In genomic region chr3:96662731-96663316, GRCm38 (mm10) we compare ENCODE assay signal across 10 mouse cellular contexts. TPM values are rescaled to one million over a fixed set of nuclear protein-coding genes. Genes with fewer than 3 reads are reported as not detected.
DNase-seq lines count a peak whose midpoint lies in the region; ATAC-seq lines count a peak whose summit lies in the region.
"Had no signal": no experiment of that assay in that cellular context is flagged by ENCODE, and none has a peak within 500 bp of the region (broad histone marks: within the 10 kb centered on the region; RNA-seq: fewer than 3 reads in every experiment).

No protein-coding gene starts in this region.

- WGBS in heart, embryonic 13.5 days, result 42% methylated on average over 8 of the region's 8 CpGs
- WGBS in forebrain, embryonic 14.5 days, result 44% methylated on average over 8 of the region's 8 CpGs
- WGBS in midbrain, embryonic 14.5 days, result 57% methylated on average over 8 of the region's 8 CpGs

- H3K4me2 ChIP-seq in heart, embryonic 13.5 days, result peak overlapping the region; percentile 71
- peak overlapping the region; percentile 50 for H3K4me2 ChIP-seq in forebrain, embryonic 14.5 days (ENCODE audit: low read length)
- peak overlapping the region; percentile 59 for H3K4me2 ChIP-seq in midbrain, embryonic 14.5 days (ENCODE audit: low read length)

- no peaks in the 10 kb centered on the region for H3K36me3 ChIP-seq in heart, embryonic 13.5 days
- H3K36me3 ChIP-seq in forebrain, embryonic 14.5 days (ENCODE audit: control insufficient read depth, insufficient read depth, low read length), result no peaks in the 10 kb centered on the region
- H3K36me3 ChIP-seq in midbrain, embryonic 14.5 days (ENCODE audit: control insufficient read depth, insufficient read depth, low read length), result no peaks in the 10 kb centered on the region
- H3K36me3 ChIP-seq: G1E had no signal

- H3K27me3 ChIP-seq in heart, embryonic 13.5 days (replicated peaks), result peaks cover 4% of the 10 kb centered on the region; the same call in 1 of the 2 replicates
- H3K27me3 ChIP-seq in forebrain, embryonic 14.5 days (replicated peaks; ENCODE audit: control insufficient read depth, insufficient read depth, low read length), result no peaks in the 10 kb centered on the region
- no peaks in the 10 kb centered on the region for H3K27me3 ChIP-seq in midbrain, embryonic 14.5 days (ENCODE audit: control insufficient read depth, insufficient read depth, low read length)

- intact Hi-C loops in heart, postnatal 36 days (cut with DNase I), result loop anchor here (1.0 kb wide), 1 partner anchor 116 kb away; no protein-coding TSS in a partner anchor

- peaks cover 8% of the 10 kb centered on the region for H3K4me1 ChIP-seq in heart, embryonic 13.5 days
- no peaks in the 10 kb centered on the region for H3K4me1 ChIP-seq in forebrain, embryonic 14.5 days (ENCODE audit: control insufficient read depth, insufficient read depth, low read length)
- no peaks in the 10 kb centered on the region; the same call in 1 of the 2 replicates for H3K4me1 ChIP-seq in midbrain, embryonic 14.5 days (ENCODE audit: control insufficient read depth, insufficient read depth, low read length)

- no peak overlapping the region for H3K4me3 ChIP-seq in heart, embryonic 13.5 days
- no peak overlapping the region for H3K4me3 ChIP-seq in forebrain, embryonic 14.5 days (ENCODE audit: low read depth, low read length)
- H3K4me3 ChIP-seq in midbrain, embryonic 14.5 days (replicated peaks; ENCODE audit: low read depth, low read length), result peak overlapping the region; percentile 32

- no peaks in the 10 kb centered on the region for H3K9me3 ChIP-seq in heart, embryonic 13.5 days
- no peaks in the 10 kb centered on the region for H3K9me3 ChIP-seq in forebrain, embryonic 14.5 days (replicated peaks; ENCODE audit: control insufficient read depth, low read length)
- no peaks in the 10 kb centered on the region for H3K9me3 ChIP-seq in midbrain, embryonic 14.5 days (ENCODE audit: control insufficient read depth, low read length)
- H3K9me3 ChIP-seq: G1E had no signal

- no peak for DNase-seq in heart, postnatal 36 days
- peak; percentile 58 for DNase-seq in NIH3T3 (ENCODE audit: low read depth)
- peak; percentile 12 for DNase-seq in forebrain, embryonic 14.5 days (ENCODE audit: low spot score)
- DNase-seq in midbrain, embryonic 14.5 days, result peak; percentile 29
- no peak for DNase-seq in thymus, postnatal 36 days
- no peak for DNase-seq in spleen, postnatal 4 days (ENCODE audit: low spot score in 2 of 2)
- DNase-seq in gastrocnemius, postnatal 4 days (ENCODE audit: low spot score in 2 of 2), result no peak

- ATAC-seq in heart, embryonic 13.5 days (ENCODE audit: extremely low read depth, insufficient number of reproducible peaks, low FRiP score, low TSS enrichment), result no peak
- no peak for ATAC-seq in forebrain, embryonic 14.5 days
- ATAC-seq in midbrain, embryonic 14.5 days (ENCODE audit: low FRiP score, low TSS enrichment), result no peak

- H3K27ac ChIP-seq in heart, embryonic 13.5 days (replicated peaks), result peak overlapping the region; percentile 9; the same call in 1 of the 2 replicates
- H3K27ac ChIP-seq in forebrain, embryonic 14.5 days (ENCODE audit: low read depth, low read length), result no peak overlapping the region
- H3K27ac ChIP-seq in midbrain, embryonic 14.5 days (replicated peaks; ENCODE audit: low read depth, low read length), result peak overlapping the region; percentile 16

- H3K9ac ChIP-seq in heart, embryonic 13.5 days, result peak overlapping the region; percentile 24; the same call in 1 of the 2 replicates
- peak overlapping the region; percentile 40 for H3K9ac ChIP-seq in forebrain, embryonic 14.5 days (ENCODE audit: low read length)
- H3K9ac ChIP-seq in midbrain, embryonic 14.5 days (replicated peaks; ENCODE audit: low read length), result peak overlapping the region; percentile 42; the same call in 1 of the 2 replicates

RNA-seq across cellular contexts. Expression of gene Ankrd35, which starts 7.1 kb away (rescaled TPM):
- 0.09 and 0.33 TPM in 2 replicates for polyA plus RNA-seq in heart, embryonic 13.5 days (2015; fragmentation: Nextera tagmentation; extraction: Ambion mirVana)
- total RNA-seq in heart, postnatal 36 days (2021), result 1 to 10 TPM in 1 of 2 experiments, under 1 TPM in 1; 0.78 to 1.7 TPM
- polyA plus RNA-seq in forebrain, embryonic 14.5 days (2014; fragmentation: Nextera tagmentation; extraction: Ambion mirVana), result 1.1 and 1.9 TPM in 2 replicates
- 0.57 and 0.84 TPM in 2 replicates for polyA plus RNA-seq in midbrain, embryonic 14.5 days (2014; fragmentation: Nextera tagmentation; extraction: Ambion mirVana)
- total RNA-seq in gastrocnemius, postnatal 4 days (2021), result 1 to 10 TPM; 2.0 to 2.6 TPM
- total RNA-seq: G1E had no signal
- polyA plus RNA-seq: G1E had no signal

RNA-seq across cellular contexts. Expression of gene Itga10, which starts 17.4 kb away (rescaled TPM):
- polyA plus RNA-seq in heart, embryonic 13.5 days (2015; fragmentation: Nextera tagmentation; extraction: Ambion mirVana), result 0.82 and 1.1 TPM in 2 replicates
- total RNA-seq in heart, postnatal 36 days (2021), result under 1 TPM; 0.61 to 0.62 TPM
- polyA plus RNA-seq in forebrain, embryonic 14.5 days (2014; fragmentation: Nextera tagmentation; extraction: Ambion mirVana), result 0.38 and 0.39 TPM in 2 replicates
- 0.62 and 0.84 TPM in 2 replicates for polyA plus RNA-seq in midbrain, embryonic 14.5 days (2014; fragmentation: Nextera tagmentation; extraction: Ambion mirVana)
- total RNA-seq in gastrocnemius, postnatal 4 days (2021), result 1 to 10 TPM; 5.6 to 6.8 TPM
- polyA plus RNA-seq: inflammation-experienced regulatory T-cells, adult 6 months had no signal

RNA-seq across cellular contexts. Expression of gene Gm42957, which starts 27.6 kb away (rescaled TPM):
- polyA plus RNA-seq in heart, embryonic 13.5 days (2015; fragmentation: Nextera tagmentation; extraction: Ambion mirVana), result 0.05 and 0.14 TPM in 2 replicates
- total RNA-seq in heart, postnatal 36 days (2021), result not detected
- polyA plus RNA-seq in forebrain, embryonic 14.5 days (2014; fragmentation: Nextera tagmentation; extraction: Ambion mirVana), result 0.13 and 0.14 TPM in 2 replicates
- polyA plus RNA-seq in midbrain, embryonic 14.5 days (2014; fragmentation: Nextera tagmentation; extraction: Ambion mirVana), result 0.11 TPM in 1 of 2 replicates, not detected in the other
- total RNA-seq in gastrocnemius, postnatal 4 days (2021), result under 1 TPM; 0.31 to 0.61 TPM

RNA-seq across cellular contexts. Expression of gene Pex11b, which starts 27.6 kb away (rescaled TPM):
- polyA plus RNA-seq in heart, embryonic 13.5 days (2015; fragmentation: Nextera tagmentation; extraction: Ambion mirVana), result 35.8 and 37.3 TPM in 2 replicates
- total RNA-seq in heart, postnatal 36 days (2021), result 10 to 100 TPM; 33.5 to 36.8 TPM
- 56.6 and 64.4 TPM in 2 replicates for polyA plus RNA-seq in forebrain, embryonic 14.5 days (2014; fragmentation: Nextera tagmentation; extraction: Ambion mirVana)
- 61.3 and 61.5 TPM in 2 replicates for polyA plus RNA-seq in midbrain, embryonic 14.5 days (2014; fragmentation: Nextera tagmentation; extraction: Ambion mirVana)
- total RNA-seq in gastrocnemius, postnatal 4 days (2021), result 10 to 100 TPM; 28.8 to 30.8 TPM

RNA-seq across cellular contexts. Expression of gene Rbm8a, which starts 33.1 kb away (rescaled TPM):
- polyA plus RNA-seq in heart, embryonic 13.5 days (2015; fragmentation: Nextera tagmentation; extraction: Ambion mirVana), result 80.7 and 84.5 TPM in 2 replicates
- total RNA-seq in heart, postnatal 36 days (2021), result 10 to 100 TPM; 30.9 to 40.9 TPM
- 132 and 136 TPM in 2 replicates for polyA plus RNA-seq in forebrain, embryonic 14.5 days (2014; fragmentation: Nextera tagmentation; extraction: Ambion mirVana)
- polyA plus RNA-seq in midbrain, embryonic 14.5 days (2014; fragmentation: Nextera tagmentation; extraction: Ambion mirVana), result 125 and 139 TPM in 2 replicates
- 10 to 100 TPM; 67.3 to 77.2 TPM for total RNA-seq in gastrocnemius, postnatal 4 days (2021)

Comparison
In these comparisons a context has a peak if more than half of its experiments do, and no peak if none do; other contexts are left out.
1. DNase-seq: peak in NIH3T3 (single experiment), forebrain, embryonic 14.5 days (single experiment) and midbrain, embryonic 14.5 days (single experiment); none in heart, postnatal 36 days (0 of 2), thymus, postnatal 36 days (0 of 2), spleen, postnatal 4 days (0 of 2) and gastrocnemius, postnatal 4 days (0 of 2).
2. Peak in every context shown above with its lines, with median percentiles within 50 percentile points of each other: H3K4me2 ChIP-seq and H3K9ac ChIP-seq.